ENCODE assay signal across 16 mouse cellular contexts in the genomic region with DNA sequence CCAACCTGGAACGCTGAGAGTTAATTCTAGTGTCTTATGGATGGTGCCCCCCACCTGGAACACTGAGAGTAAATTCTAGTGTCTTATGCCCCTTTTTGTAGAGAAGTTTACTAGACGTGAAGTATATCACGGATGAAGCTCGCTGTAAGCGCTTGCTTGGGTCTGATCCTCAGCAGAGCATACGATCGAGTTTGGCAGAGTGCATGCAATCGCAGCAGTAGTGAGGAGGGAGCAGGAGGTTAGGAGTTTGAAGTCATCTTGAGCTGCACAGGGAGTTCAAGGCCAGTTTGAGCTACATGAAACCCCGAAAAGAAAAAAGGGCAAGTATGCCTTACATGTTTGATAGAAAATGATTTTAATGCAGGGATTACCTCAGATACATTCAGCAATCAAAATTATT.
"Had no signal": no experiment of that assay in that cellular context is flagged by ENCODE, and none has a peak within 500 bp of the region (broad histone marks: within the 10 kb centered on the region; RNA-seq: fewer than 3 reads in every experiment).

No protein-coding gene starts in this region.

- H3K9ac ChIP-seq: neural tube, embryonic 13.5 days; neural tube, embryonic 15.5 days; stomach, embryonic 15.5 days had no signal

- H3K9me3 ChIP-seq: neural tube, embryonic 13.5 days; neural tube, embryonic 15.5 days; stomach, embryonic 15.5 days had no signal

- H3K27ac ChIP-seq: neural tube, embryonic 13.5 days; neural tube, embryonic 15.5 days; stomach, embryonic 15.5 days; stomach, postnatal 0 days had no signal

- H3K4me3 ChIP-seq: neural tube, embryonic 13.5 days; neural tube, embryonic 15.5 days; stomach, embryonic 15.5 days had no signal

- DNase-seq: retina, postnatal 1 day; right cerebral cortex, adult 18-20 months; right cerebral cortex, postnatal 14 days; right cerebral cortex, postnatal 25 days; right cerebral cortex, postnatal 4 days; spleen, adult 18-20 months; thymus, adult 18-20 months; thymus, adult 2 months; thymus, postnatal 14 days; thymus, postnatal 25 days; thymus, postnatal 36 days; thymus, postnatal 4 days had no signal

- H3K4me2 ChIP-seq: neural tube, embryonic 13.5 days; neural tube, embryonic 15.5 days; stomach, embryonic 15.5 days had no signal

- H3K4me1 ChIP-seq: neural tube, embryonic 13.5 days; neural tube, embryonic 15.5 days; stomach, embryonic 15.5 days had no signal

- H3K27me3 ChIP-seq: neural tube, embryonic 13.5 days; neural tube, embryonic 15.5 days; stomach, embryonic 15.5 days had no signal
